Mouse (Mus musculus) R1 (cell line): ENCODE data around the gene Pou4f2.

ENCODE experiments used
- DNase-seq: peaks from one replicate; pipeline ENCODE4 v3.0.0-alpha.2; 2018; ENCODE audit warnings: low read depth, low spot score

Gene Pou4f2

DNA sequence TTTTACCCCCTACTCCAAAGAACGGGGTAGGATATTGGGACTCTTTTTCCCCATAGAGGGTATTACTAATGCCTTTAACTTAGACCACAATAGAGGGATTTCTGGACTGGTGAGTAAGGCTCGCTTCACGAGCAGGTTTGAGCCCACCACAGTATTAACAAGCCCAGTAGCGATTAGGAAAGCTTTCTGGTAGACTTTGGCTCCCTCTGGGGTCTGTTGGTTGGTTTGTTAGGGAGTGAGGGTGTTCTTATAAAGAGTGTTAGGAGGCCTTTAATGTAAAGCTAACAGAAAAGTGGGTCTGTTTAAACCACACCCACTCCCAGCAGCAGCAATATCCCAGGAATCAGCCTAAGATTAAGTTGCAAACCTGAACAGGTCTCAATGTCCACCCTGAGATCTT is 17.2 kb downstream of the Pou4f2 start:
- no peak for DNase-seq

DNA sequence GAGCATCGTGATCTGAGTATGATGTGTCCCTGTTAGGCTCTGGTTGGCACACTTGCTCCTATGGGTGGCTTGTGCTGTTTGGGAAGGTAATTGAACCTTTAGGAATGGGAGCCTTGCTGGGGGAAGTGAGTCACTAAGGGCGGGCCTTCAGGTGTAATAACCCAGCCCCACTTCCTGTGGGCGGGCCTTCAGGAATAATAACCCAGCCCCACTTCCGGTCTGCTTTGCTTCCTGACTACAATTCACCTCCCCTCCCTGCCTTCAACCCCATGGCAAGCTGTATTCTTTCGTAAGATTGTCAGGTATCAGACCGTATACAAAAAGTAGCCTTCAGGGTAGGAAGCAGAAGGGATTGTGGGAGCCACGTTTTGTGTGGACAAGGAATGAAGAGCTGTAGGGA is 45.7 kb downstream of the Pou4f2 start:
- DNase-seq, result peak; percentile 85
